Mouse (Mus musculus) spleen, postnatal 14 days (tissue): ENCODE measurements around the gene Rd3.

Experiments used
- DNase-seq, 2 experiments: peaks; one replicate each; pipeline ENCODE4 v3.0.0; 2021 to 2022; ENCODE audit warnings: low spot score in 2 of 2

Rd3 gene

GRCm38 (mm10) chr1:191977187-191977586, at the start of gene Rd3:
TSS of gene Rd3 (plus strand) at chr1:191977370.
- no peak for DNase-seq

- no peak for DNase-seq
These were observed 48.8 kb upstream of the Rd3 start for GRCm38 (mm10) chr1:191928345-191928744.

- no peak for DNase-seq
These were observed 48.1 kb upstream of the Rd3 start for GRCm38 (mm10) chr1:191929065-191929464.

DNA sequence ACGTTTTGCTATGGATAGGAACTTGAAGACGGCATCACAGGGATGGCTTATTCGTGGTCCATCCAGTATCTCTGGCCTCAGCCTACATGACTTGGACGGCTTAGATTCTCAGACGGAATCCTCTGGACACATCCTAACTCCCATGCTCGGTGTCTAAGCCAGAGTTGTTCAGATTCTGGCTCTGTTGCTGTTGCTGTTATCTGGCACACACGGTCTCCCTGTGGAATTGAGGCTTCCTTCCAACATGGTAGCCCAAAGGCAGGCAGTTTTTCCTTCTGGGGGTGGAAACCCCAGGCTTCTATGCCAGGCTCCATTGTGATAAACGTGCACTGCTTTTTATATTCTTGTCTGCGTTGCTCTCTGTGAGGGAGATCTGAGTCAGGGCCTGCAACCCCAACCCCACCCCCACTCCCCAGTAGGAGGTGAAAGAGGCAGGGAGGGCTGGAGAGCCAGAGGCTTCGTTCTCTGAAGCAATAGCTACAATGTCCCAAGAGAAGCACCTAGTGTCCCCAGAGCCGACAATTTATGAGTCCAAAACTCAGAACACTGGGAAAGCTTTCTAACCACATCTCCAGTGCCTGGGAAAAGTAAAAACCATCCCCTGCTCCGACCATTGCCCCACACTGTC, 47.2 kb upstream of the Rd3 start:
- no peak for DNase-seq

GRCm38 (mm10) chr1:191930525-191931105, 46.6 kb upstream of the Rd3 start:
- no peak for DNase-seq

- DNase-seq, result no peak
These were observed 44.7 kb upstream of the Rd3 start for GRCm38 (mm10) chr1:191932286-191932985.

GRCm38 (mm10) chr1:191932986-191933632, 44.1 kb upstream of the Rd3 start:
- DNase-seq, result no peak

GRCm38 (mm10) chr1:191943638-191944037, 33.5 kb upstream of the Rd3 start:
- DNase-seq, result no peak

DNA sequence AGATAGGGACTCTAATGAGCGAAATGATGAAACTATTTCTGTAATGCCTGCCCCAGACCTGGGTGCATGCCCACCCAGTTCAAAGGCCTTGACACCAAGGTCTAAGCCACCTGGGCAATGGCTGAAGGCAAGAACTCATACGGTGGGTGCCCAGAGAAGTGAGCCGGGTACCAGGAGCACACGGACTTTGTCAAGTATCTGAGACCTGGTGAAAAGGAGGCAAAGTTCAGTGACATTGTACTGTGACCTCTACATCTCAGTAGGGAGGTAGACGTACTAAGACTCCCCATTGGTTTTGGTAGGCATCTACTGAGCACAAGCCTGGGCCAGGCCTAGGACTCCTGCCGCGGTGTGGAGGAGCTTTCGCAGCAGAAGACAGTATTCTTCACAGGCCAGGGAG, 31.8 kb upstream of the Rd3 start:
- DNase-seq, result no peak

- no peak for DNase-seq
These were observed 31.4 kb upstream of the Rd3 start for GRCm38 (mm10) chr1:191945756-191946155.

DNA sequence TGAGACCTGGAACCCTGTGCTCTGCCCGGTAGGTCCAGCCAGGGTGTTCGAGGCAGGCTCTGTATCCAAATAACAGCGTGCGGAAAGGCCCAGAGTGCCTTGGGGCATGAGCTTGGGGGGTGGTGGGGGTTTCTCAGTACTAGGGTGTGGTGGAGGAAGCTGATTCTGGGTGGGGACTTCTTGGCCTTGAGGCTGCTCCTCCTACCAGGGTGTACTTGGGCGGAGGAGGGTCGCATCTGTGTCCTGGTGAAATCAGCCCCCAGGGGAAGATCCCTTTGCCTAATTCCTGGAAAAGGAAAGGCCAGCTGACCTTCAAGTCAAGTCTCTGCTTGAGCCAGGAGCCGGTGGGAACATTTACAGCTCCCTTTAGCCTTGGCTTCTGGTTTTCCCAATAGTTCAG, 30.9 kb upstream of the Rd3 start:
- DNase-seq, result no peak

DNA sequence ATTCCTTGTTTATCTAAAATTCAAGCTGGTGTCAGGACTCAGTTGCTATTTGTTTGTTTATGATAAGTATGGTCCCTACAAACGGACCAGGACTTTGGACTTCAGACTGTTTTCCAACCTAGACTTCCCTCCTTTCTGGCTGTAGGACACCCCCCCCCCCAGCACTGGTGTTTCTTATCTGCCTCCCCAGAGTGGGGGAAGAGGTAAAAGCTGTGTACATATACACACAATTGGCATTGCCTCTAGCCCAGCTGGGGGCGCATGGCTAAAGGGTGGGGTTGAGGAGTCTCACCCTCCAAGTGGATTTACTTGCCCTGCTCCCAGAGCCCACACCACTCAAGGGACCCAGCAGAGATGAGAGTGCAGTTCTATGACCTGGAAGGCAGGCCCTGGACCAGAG, 30.3 kb upstream of the Rd3 start:
- no peak for DNase-seq

DNA sequence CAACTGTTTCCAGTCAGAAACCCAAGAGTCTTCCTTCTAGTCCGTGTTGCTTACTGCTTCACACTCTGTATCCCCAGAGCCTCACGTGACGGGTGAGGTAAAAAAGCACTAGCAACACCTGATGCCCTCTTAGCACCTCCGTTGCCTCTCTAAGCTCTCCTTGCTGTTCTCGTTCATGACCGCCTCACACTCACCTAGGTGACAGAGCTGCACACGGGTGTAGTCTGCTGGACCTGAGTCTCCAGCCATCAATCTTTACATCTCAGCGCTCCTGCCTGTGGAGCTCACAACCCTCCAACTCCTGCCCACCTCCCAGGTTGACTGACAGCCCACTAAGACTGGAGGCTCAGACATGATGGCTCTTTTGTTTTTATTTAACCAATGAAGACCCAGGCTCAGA, 29.4 kb upstream of the Rd3 start:
- no peak for DNase-seq

DNA sequence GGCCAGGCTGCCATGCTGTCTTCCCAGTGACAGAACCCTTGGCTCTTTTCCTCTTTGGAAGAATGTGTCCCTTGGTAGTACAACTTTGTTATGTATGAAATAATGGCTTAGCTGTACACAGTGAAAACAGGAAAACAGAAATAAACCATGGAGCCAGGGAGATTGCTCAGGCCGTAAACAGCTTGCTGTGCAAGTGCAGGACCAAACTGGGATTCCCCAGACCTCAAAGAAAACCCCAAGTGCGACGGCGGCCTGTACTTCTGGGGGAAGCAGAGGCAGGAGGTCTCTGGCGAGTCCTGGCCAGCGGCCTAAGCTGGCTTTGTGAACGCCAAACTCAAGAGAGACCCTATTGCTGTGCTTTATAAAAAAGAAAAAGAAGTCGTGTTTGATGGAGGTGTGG, 28.6 kb upstream of the Rd3 start:
- no peak for DNase-seq

DNA sequence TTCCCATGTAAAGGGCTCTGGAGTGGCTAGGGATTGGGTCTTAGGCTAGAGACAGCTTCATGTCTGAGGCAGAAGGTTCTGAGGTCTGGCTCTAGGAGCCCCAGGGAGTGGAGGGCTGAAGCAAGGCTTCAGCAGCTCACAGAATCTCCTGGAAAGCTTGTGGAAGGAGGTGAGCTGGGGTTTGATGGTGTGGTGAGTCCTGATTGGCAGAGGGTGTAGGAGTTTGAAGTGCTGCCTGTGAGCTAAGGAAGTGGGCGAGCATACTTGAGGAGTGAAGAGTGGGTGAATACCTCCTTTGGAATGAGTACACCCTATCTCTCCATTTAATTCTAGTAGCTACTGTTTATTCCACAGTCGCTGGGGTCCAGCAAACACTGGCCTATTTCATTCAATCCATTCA, 26.6 kb upstream of the Rd3 start:
- no peak for DNase-seq

GRCm38 (mm10) chr1:191952733-191953335, 24.3 kb upstream of the Rd3 start:
- no peak for DNase-seq

- no peak for DNase-seq
These were observed 22.1 kb upstream of the Rd3 start for GRCm38 (mm10) chr1:191955101-191955500.

DNA sequence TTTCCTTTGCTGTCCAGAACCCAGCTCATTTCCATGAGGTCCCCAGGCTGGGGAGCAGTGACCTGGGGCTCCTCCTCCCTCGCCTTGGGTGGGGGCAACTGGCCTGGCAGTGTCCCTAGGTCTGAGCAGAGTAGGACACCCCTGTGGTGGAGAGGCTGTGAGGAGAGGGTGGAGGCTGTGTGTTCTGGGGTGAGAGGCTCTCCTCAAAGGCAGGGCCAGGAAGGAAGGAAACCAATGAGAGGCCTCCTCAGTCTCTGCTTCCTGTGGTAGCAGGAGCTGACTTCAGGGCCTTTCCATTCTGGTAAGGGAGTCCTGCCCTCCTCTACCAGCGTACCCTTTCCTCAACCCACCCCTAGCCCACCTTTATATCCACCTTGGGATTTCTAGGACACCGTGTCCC, 20.9 kb upstream of the Rd3 start:
- no peak for DNase-seq

GRCm38 (mm10) chr1:191956871-191957270, 20.3 kb upstream of the Rd3 start:
- DNase-seq, result no peak

- DNase-seq, result no peak
These were observed 19.8 kb upstream of the Rd3 start for GRCm38 (mm10) chr1:191957321-191957720.

DNA sequence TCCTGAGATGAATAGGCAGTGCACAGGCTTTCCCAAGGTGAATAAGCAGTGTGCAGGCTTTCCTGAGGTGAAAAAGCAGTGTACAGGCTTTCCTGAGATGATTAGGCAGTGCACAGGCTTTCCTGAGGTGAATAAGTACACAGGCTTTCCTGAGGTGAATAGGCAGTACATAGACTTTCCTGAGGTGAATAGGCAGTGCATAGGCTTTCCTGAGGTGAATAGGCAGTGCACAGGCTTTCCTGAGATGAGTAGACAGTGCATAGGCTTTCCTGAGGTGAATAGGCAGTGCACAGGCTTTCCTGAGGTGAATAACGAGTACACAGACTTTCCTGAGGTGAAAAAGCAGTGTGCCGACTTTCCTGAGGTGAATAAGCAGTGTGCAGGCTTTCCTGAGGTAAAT, 16.2 kb upstream of the Rd3 start:
- no peak for DNase-seq

GRCm38 (mm10) chr1:191963413-191963812, 13.8 kb upstream of the Rd3 start:
- no peak for DNase-seq
